Mouse (Mus musculus) thymus, postnatal 25 days (tissue): ENCODE measurements around the gene Rfx3.

Source experiments
- DNase-seq: peaks from one replicate; pipeline ENCODE4 v3.0.0; 2022

Gene Rfx3

DNA sequence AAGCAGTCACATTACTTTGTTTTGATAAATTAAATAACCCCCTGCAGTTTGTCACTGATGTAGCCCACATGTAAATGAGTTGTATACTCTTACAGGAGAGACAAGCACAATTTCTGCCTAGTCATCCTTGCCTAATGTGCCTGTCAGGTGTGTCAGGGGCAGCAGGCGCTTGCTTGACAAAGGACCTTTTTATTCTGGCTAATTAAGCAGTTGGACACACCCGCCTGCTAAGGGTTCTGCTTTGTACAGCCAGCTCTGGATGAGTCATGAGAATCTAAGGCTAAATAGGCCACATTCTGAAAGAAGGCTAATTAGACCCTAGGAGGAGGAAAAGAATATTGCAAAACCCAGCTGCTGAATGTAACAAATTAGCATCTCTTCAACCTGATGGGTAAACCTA is 106.3 kb downstream of the Rfx3 start:
- DNase-seq, result no peak

DNA sequence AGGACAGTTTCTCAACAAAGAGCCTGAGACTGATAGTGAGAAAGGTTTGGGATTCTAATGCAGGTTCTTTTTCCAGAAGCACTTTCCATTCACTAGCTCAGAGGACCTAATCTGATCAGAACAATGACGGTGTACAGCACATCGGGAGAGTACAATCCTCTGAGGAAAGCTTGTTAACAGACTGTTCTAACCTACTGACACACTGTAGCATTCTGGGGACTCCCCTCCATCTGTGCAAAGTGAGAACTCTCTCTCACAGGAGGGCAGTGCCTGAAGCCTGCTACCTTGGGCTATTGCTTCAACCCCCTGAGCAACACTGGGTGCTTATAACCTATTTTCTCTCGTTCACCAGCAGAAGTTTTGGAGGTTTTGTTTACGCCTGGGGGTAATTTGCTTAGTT is 106.8 kb downstream of the Rfx3 start:
- no peak for DNase-seq

DNA sequence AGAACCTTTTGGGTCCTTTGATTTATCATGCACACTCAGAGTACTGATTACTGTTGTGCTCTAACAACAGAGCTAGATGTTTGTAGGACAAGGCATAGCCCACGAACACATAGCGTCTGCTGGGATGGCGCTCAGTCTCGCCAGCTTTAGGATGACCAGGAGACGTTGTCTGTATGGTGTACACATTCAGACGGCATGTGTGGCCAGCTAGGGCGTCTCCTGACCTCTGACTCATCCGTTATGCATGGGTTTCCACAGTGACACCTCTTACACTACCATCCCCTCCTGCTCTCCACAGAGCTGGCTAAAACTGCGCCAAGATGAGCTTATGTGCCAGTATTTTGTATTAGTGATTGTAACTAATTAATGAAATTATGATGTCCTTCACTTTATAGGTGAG is 108.4 kb downstream of the Rfx3 start:
- no peak for DNase-seq

DNA sequence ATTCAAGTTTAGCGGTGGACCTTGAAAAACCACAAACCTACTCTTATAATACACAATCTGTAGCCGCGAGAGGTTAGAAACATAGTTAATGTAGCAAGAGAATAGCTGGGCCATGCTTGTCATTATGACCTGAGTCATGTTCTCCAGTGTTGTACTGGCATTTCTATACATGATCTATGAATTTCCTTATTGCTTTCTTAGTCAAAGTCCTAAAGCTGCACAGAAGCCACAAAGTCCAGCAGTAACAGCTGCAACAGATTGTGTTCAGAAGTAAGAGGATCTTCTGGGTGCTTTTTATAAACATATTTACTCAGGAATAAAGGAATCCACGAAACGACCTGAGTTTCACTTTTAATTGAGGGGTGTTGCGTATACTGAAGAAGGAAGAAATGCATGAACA is 109.3 kb downstream of the Rfx3 start:
- no peak for DNase-seq

DNA sequence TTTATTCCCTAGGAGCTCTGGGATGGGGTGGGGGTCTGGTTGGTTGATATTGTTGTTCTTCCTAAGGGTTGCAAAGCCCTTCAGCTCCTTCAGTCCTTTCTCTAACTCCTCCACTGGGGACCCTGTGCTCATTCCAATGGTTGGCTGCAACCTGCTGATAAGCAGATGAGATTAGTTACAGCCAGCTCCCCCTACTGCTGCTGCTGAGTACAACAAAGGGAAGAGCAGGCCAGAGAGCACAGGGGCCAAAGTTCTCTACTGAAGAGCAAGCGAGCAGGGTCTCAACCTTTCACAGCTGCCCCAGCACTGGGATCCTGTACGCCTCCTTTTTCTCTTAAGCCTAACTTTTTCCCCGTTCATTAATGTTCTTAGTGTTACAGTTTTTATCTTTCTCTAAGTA is 126.4 kb downstream of the Rfx3 start:
- DNase-seq, result peak; percentile 3

DNA sequence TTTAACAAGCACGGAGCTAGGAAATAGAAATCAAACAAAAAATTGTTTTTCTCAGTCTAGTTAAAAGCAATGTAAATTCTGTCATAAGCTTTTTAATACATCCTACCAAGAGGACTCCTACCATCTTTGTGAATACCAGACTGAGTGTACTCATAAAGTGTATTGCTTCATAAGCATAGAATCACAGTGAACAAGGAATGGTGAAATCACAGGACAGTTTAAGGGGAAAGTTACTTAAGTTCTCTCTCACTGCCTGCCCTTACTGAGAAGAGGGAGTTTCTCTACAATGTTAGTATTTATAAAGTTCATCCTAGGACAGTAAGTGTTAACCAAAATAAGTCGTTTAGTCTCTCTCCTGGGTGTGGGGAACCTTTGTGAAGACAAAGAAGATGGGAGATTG is 133.5 kb downstream of the Rfx3 start:
- DNase-seq, result no peak

DNA sequence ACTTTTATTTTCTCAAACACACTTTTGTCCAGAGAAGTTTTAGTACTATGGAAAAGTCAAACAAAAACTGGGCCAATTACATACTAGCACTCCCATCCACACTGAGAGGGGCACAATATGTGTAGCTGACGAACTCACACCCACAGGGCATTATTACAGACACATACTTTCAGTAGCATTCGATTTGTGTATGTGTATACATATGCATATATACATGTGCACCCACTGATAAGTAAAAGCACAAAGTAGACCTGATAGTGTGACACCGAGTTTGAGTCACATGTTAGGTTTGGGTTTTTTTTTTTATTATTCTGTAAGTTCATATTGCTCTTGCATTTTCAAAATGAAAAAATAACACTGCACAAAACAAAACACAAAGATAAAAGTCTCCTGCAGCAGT is 140.2 kb downstream of the Rfx3 start:
- DNase-seq, result no peak

DNA sequence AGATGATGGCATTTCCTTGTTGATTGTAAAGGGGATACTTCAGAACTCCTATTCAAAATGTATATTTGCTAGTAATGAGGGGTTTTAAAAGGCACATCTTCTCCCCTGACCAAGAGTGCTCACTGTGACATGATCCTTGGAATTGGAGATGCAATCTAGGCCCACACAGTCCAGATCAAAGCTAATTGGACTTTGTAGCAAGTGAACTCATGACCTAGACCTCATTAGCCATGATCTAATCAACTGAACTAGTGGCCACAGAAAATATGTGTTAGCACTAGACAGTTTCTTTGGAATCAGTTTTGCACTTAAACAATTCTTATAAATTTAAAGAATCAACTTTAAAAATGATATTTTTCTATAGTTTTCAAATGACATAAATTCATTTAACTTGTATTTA is 151.3 kb downstream of the Rfx3 start:
- DNase-seq, result no peak

DNA sequence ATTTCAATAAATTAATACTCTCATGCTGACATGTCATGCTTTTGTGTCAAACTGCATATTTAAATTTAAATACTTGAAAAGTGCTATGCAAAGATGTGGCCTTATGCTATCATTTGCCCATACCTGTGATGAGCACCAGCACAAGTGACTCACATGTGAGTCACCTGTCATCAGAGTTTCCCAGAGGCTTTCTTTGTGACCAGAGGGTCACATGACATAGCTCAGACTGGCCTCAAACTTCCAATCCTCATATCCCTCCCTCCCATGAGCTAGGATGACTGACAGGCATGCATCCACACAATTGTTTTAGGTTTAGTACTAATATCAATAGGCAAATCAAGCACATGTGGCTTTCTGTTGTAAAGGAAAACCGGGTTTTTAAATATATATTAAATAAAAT is 162.0 kb downstream of the Rfx3 start:
- DNase-seq, result no peak

DNA sequence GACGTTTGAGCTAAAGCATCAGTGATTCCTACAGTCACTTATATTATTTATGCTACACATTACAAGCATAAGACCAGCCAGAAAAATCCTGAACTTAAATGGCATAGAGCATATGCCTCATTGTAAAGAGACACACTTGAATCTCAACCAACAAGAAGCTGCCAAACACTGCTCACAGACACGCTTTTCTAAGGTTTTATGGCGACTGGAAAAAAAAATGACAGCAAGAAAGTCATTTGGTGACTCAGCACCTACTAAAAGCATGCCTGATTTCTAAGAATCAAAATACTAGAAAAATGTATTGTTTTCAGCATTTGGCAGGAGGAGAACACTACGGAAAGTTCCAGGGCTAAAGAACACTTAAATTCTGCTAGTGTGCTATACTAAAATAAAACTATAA is 163.9 kb downstream of the Rfx3 start:
- DNase-seq, result no peak

DNA sequence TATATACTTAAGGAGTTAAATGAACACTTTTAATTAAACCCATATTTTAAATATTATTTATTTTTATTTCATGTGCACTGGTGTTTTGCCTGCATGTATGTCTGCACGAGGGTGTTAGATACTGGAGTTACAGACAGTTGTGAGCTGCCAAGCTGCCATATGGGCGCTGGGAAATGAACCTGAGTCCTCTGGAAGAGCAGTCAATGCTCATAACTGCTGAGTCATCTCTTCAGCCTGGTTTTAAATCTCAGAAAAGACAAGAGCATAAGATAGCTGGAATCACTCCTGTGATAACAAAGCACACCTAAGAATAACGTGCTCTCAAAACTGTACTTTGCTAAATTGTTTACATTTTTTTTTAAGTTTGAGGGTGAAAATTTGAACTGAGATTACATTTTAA is 172.3 kb downstream of the Rfx3 start:
- no peak for DNase-seq

DNA sequence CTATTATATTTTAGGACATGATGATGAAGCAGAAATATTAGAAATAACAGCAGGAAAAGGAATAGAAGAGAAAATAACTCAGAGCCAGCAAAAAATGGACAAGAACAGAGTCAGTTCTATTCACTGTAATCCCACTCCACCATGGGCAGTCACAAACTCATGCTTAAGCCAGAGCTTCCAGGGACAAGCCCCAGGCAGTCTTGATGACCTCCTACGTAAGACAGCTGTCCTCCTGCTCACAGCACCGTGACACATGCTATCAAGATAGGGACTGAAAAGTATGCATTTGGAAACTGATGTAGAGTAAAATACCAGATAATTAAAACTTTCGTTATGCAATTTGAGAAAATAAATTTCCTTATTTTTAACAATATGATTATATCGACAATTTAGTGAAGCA is 172.9 kb downstream of the Rfx3 start:
- DNase-seq, result no peak

DNA sequence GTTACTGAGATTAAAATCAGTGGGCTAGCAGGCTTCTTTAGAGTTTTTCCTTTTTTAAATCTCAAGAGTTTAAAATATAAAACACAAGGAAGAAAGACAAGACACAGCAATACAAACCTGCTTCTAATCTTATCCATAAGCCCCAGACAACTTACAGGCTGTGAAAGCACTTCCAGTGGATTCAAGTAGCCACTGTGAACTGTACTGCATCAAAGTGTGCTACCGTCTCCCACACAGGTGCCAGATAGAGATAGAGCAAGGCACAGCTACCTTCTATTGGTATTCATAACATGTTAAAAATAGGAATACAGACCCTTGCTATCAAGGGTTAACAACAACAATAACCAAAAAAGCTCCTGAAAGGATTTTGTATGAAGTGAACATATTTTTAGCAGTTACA is 178.5 kb downstream of the Rfx3 start:
- DNase-seq, result no peak

DNA sequence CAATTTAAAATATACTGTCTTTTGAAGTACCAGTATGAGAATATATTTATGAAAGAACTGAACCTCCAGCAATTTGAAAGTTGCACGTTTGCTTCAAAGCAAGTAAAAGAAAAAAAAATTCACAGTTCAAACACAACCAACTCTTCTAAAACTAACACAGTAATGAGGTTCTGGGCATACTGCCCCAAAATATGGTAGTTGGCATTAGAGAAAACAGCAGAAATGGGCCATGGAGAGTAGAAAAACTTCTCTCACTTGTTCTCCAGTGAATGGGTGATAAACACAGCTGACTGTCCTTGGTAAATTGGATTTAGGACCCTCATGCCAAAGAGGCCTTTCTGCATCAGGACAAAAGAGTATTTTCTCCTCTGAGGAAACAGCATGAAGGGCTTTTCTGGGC is 182.7 kb downstream of the Rfx3 start:
- no peak for DNase-seq

DNA sequence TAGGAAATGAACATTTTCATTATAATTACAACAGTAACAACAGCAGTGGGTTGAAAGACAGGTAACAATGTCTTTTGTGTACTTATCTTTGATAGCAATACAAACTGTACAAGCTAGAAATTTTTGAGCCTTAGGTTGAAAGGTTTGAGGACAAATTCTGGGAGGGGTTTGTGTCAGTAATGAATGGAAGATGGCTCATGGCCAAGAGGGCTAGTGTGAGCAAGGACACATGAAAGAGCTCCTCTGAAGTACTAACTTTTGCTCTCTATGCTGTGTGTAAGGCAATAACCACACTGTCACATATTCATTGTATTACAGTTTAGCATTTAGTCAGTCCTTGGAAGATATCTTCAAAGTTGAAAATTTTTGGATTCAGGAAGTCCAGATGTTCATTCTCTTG is 193.3 kb downstream of the Rfx3 start:
- no peak for DNase-seq

DNA sequence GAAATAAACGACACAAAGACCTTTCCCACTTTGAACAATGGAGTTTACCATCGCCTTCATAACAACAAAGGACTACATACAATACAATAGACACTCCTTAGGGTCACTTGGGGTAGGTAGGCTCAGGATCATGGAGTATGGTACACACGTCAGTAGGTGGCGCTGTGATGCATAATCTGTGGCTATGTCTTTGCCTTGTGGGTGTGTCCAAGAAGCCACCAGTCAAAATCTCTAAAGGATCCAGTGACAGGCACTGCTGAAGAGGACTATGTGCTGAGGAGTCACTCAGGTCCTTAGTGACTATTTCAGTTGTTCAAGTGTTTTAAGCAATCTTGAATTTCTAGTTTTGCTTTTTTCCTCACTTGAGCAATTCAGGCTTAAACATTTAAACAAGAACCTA is 230.9 kb downstream of the Rfx3 start:
- peak; percentile 27 for DNase-seq

DNA sequence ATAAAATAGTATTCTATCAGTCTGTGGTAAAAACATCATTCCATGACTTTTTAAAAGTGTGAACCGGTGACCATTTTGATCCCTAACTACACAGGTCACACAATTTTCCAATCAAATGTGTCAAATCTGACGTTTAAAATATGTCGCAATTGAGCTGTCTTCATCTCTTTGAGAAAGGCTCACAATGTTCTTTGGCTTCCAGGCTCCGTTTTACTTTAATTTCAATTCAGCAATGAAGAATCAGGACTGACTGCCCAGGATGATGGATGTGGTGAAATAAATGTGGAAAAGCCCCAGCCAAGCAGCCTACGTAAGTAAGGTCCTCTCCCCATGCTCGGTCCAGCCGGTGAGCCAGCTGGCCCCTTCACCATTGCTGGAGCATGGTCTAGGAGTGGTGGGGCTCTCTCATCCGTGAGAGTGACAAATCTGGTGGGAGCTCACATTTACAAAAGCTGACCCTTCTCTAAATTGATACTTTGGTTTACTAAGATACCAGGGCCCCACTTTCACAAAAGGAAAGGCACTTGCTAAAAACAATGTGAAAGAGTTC is 240.2 kb downstream of the Rfx3 start:
- DNase-seq, result no peak

DNA sequence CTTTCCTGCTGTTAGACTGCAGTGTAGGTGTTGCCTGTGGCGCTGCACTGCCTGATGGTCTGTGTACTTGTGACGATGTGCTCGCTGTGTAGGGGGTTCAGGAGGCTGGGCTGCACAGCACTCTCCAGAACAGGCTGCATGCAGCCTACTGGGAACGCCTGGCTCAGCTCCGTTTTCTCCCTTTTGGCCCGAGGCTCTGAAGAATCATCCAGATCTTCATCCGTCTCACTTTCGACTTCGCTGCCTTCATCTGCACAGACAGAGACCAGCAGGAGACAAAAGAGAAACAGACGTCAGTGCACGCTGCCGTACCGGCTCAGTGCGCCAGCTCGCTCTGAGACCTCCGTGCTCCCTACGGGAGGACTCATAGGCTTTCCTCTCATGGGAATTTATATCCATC is 242.5 kb downstream of the Rfx3 start:
- no peak for DNase-seq

DNA sequence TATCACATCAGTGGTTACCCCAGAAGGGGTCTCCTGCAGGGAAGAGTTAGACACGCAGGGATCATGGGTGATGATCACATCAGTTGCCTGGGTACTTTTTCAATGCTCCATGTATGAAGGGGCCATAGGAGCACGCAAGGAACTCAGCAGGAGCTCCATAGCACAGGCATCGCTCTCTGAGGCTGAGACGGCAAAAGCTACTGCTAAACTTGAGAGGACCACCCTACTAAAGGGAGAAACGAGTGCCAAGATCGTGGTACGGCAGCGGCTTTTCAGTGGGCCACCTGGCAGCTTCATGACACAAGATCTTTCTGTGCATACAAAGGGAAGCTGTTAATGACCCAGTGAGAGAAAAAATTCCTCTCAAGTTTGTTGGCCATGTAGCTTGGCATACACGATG is 250.7 kb downstream of the Rfx3 start:
- no peak for DNase-seq

DNA sequence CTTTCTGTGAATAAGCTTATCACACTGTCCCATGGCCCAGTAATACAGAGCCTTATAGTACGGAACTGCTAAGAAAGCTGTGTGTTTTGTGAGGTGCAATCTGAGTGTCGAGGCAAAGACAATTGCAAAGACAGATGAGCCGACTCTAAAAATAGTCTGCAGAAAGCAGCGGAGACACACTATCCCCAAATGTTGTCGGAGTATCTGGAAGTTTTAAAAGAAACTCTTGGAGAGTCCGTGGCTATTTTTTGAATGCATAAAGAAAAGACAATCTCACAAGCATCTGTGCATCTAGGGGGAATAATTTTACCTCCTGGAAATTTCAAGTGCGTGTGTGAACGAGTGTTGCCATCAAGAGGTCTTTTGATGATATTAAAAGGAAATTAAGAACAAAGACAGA is 251.6 kb downstream of the Rfx3 start:
- no peak for DNase-seq

DNA sequence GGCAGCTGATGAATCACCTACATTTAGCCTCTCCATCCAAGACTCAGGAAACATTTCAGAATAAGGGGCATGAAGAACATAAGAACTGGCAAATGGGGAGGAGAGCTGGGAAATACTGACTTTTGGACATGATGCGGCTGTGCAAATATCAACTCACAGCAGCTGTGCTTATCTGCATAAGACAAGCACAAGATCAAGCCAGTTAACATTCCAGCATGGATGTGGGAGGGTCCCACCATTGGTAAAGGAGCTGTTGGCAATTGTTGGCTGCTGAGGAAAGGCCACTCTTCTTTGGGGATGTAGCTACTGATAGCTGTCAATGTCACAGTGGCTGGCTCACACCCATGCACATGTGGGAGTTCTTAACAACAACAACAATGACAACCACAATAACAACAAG is 263.7 kb downstream of the Rfx3 start:
- no peak for DNase-seq

DNA sequence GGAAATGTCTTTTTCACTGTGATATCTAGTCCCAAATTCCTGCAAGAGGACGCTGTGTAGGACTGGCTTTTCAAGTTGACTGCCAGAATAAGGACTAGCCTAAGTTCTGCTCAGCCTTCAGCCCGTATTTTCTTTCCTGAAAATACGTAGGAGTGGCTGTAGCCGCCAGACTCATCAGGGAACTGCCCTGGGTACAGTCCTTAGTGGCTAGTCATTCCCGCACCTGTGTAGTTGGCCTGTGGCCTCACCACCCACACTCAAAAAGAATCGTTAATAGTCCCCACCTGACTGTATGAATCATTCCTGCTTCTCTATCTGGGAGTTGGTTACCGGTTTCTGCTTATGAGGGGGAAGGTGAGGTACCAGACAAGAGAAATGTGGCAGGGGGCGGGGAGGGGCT is 272.1 kb downstream of the Rfx3 start:
- no peak for DNase-seq

DNA sequence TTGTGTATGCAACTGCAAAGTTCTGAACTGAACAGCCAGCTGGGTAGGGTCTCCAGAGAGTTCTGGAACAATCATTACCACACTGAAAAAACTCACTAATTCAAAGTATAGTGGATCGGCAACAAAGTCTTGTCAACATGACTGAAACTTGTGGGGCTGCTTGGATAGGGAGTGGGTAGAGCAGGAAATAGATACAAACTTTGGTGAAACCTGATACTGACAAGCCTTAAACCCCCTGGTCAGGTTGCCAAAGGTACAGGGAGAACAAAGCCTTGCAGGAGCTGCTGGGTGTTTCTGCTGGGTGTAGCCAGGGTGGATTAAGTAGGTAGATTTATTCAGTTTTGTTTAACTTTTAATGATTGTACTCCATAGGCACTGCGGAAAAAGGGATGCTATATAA is 274.4 kb downstream of the Rfx3 start:
- DNase-seq, result no peak

DNA sequence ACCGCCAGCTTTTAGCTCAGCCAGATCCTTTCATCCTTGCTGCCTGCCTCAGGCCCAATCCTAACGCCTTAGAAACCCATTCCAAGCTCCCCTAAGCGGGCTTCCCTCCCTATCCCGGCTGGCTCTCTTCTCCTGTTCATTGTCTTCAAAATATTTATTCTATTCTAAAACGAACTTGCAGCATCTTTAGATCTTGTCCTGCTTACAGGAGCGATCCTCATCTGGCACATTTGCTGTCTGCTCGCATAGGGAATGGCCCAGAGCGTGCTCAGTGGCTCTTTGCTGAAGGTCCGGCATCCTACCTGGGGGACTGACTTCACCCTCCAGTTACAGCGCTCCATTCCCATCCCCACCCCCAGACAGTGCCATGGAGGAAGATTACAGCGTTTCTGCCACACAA is 292.0 kb downstream of the Rfx3 start:
- no peak for DNase-seq

DNA sequence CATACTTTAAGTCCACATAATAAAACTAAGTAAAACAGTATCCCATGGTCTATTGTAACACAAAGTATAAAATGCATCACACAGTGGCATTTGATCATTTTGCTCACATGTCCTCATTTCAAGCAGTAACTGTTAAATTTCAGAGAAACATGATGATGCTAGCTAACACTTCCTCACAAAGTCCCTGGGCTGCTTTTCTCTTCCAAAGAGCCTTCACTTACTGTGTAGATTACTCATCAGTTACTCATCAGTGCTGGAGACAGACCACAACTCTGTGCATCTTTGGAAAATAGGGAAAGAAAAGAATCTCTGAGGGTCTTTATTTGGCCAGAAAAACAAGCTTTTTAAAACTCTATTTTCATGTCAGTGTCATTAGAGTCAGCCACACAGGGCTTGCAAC is 294.7 kb downstream of the Rfx3 start:
- DNase-seq, result no peak
